Mouse (Mus musculus) heart, embryonic 15.5 days (tissue): ENCODE measurements around the gene Ssmem1. TPM values are rescaled to one million over a fixed set of nuclear protein-coding genes. Genes with fewer than 3 reads are reported as not detected.
A peak's percentile ranks its signal among the peaks of the same experiment; 100 is the strongest.

Source experiments
- ATAC-seq: fragments of 200-750 bp; cut with Nextera tagmentation; replicated peaks from 2 replicates; pipeline ENCODE4 v1.8.0; 2017; ENCODE audit warnings: low read depth, moderate TSS enrichment; ENCODE audit not compliant: insufficient number of reproducible peaks, insufficient read depth, low FRiP score
- H3K27ac ChIP-seq: fragments of 300-500 bp; sonication (generic); 2 replicates; pipeline ENCODE4 v1.5.1; 2015; ENCODE audit warnings: mild to moderate bottlenecking, inconsistent platforms
- H3K27me3 ChIP-seq: fragments of 300-500 bp; sonication (generic); 2 replicates; pipeline ENCODE4 v1.6.1; 2015; ENCODE audit warnings: inconsistent platforms
- H3K36me3 ChIP-seq: fragments of 300-500 bp; sonication (generic); 2 replicates; pipeline ENCODE4 v1.6.1; 2015; ENCODE audit warnings: mild to moderate bottlenecking, inconsistent platforms
- H3K4me1 ChIP-seq: fragments of 300-500 bp; sonication (generic); replicated peaks from 2 replicates; pipeline ENCODE4 v1.6.1; 2015; ENCODE audit warnings: inconsistent platforms
- H3K4me2 ChIP-seq: fragments of 300-500 bp; sonication (generic); 2 replicates; pipeline ENCODE4 v1.6.1; 2015; ENCODE audit warnings: inconsistent platforms, mild to moderate bottlenecking, moderate library complexity
- H3K4me3 ChIP-seq: fragments of 300-500 bp; sonication (generic); 2 replicates; pipeline ENCODE4 v1.5.1; 2015; ENCODE audit warnings: mild to moderate bottlenecking, inconsistent platforms
- H3K9ac ChIP-seq: fragments of 300-500 bp; sonication (generic); 2 replicates; pipeline ENCODE4 v1.6.1; 2015; ENCODE audit warnings: mild to moderate bottlenecking, inconsistent platforms
- H3K9me3 ChIP-seq: fragments of 300-500 bp; sonication (generic); replicated peaks from 2 replicates; pipeline ENCODE4 v1.6.1; 2016; ENCODE audit warnings: inconsistent platforms
- WGBS: fragments of 180-500 bp; shearing (Covaris S2); methylation state at CpG from one replicate; pipeline ENCODE4 v1.1.7; 2015; ENCODE audit warnings: mixed read lengths; 5-methylcytosine and 5-hydroxymethylcytosine counted together
- polyA plus RNA-seq: library from polyadenylated mRNA; unstranded; fragments of >200 nt; fragmentation: Nextera tagmentation; extraction: Ambion mirVana; gene quantifications from 2 replicates; pipeline ENCODE4 v1.2.1, GENCODE M21; 2015

The Ssmem1 gene
- 0.14 TPM in 1 of 2 replicates, not detected in the other for polyA plus RNA-seq

DNA sequence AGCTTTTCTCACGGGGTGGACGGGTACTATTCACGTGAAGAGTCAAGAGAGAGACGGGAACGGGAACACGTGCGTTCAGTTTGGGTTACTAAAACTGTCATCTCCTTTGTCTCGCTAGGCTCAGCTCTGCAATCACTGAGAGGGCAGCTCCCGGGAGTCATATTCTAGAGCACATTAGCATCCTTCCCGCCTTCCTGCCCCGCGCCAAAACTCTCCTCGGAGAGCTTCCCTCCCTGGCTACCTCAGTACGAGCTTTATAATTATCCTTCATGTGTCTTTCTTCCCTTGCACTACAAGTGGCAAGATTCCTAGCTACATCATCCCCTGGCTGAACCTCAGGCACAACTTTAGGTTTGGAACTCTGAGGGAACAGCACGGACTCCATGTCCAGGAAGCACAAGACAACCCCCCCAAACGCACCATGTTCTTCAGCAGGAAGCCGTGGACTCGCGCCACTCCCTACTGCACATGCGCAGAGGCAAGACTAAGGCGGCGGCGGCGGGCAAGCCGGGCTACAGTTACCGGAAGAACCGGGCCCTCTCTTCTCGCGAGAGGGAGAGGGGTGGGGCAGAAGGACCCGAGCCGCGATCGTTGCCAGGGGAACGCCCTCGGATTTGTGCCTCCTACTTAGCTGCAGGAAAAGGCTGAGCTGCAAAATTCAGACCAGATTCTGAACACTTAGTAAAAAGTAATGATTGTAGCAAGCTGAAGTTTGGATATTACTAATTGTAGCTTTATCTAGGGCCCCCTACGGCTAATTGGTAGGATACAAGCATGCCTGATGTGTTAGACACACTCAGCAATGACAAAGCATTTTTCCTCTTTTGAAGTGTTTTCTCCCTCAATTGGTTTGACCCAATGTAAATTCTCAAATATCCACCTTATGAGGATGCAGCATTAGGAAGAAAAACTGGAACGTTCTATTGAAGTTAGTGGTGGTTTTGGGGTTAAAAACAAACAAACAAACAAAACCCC lies at the start of gene Ssmem1, which contains the start of gene Tmem209:
TSS of gene Ssmem1 (plus strand) at position 585 of the 975 bp plus-strand sequence.
TSS of gene Tmem209 (minus strand) at position 519 of the 975 bp plus-strand sequence.
- peak within 1 kb of the TSS; percentile 64 for H3K4me3 ChIP-seq
- H3K27me3 ChIP-seq = no peaks in the 10 kb centered on the region
- H3K36me3 ChIP-seq = peaks cover 22% of the 10 kb centered on the region; the same call in 1 of the 2 replicates
- peaks cover 16% of the 10 kb centered on the region for H3K4me1 ChIP-seq
- WGBS = under 1% methylated on average over 37 of the region's 37 CpGs
- no peaks in the 10 kb centered on the region for H3K9me3 ChIP-seq
- H3K4me2 ChIP-seq = peak within 1 kb of the TSS; percentile 72
- H3K27ac ChIP-seq = peak within 1 kb of the TSS; percentile 98
- peak within 1 kb of the TSS; percentile 66 for H3K9ac ChIP-seq
- peak; percentile 99 for ATAC-seq

DNA sequence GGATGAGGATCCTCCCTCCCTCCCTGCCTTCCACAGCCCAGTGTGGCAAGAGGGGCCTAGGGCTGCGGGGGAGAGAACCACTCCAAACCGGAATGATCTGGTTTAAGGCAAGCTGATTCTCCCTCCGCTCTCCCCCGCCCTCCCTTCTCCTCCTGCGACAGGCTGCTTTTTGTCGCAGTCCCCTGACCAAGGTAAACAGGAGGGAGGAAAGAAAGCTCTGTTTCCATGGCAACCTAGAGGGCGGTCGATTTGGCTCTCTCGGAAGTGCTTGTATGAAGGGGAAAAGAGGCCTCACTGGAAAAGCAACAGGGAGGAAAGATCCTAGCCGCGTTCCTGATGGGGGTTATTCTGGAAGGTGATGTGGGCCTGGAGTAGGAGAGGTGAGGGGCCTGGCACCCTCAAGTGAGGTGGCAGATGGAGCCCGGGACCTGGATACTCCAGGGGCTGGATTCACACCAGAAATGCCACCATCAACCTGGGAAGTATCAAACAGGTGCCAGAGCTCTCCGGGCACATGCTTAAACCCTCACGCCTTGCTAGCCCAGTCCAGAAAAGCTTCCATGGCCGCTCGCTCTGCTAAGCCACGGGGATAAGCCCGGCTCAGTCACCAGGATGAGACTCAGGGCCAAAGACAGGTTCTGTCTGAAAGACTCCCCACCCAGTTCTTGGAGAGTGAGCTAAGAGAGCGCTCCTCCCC lies 48.8 kb upstream of the Ssmem1 start:
- H3K27me3 ChIP-seq = no peaks in the 10 kb centered on the region
- H3K4me3 ChIP-seq = no peak overlapping the region
- peaks cover 44% of the 10 kb centered on the region for H3K4me1 ChIP-seq
- H3K36me3 ChIP-seq = no peaks in the 10 kb centered on the region
- peak overlapping the region; percentile 82; the same call in 1 of the 2 replicates for H3K4me2 ChIP-seq
- H3K9me3 ChIP-seq = no peaks in the 10 kb centered on the region
- ATAC-seq = peak; percentile 82
- no peak overlapping the region for H3K9ac ChIP-seq
- peak overlapping the region; percentile 81 for H3K27ac ChIP-seq
- WGBS = 34% methylated on average over 19 of the region's 19 CpGs

DNA sequence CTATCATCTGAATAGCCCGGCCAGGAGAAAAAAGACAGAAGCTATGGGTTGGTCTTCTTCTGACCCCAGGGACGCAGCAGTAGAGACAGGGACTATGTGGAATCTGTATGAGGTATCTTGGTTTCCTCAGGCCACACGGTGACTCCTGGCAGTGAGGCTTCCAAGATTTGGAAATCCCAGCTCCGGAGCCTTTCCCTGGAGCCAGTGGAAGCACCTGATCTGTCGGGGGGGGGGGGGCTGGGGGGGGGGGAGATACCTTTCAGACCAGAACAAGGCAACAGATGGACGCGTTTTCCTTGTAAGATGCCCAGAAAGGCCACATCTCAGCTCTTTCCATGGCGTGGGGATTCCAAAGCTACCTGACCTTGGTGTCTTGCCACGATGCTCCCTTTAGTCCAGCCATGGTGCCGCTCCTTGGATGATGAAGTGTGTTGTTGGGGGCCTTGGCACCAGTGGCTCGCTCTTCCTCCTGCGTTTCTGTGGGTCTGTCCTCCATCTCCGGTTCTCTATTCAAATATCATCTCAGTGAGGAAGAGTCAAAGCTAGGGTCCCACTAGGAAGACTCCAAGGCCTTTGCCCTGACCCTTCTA lies 47.8 kb upstream of the Ssmem1 start:
- Histone ChIP-seq H3K9ac (no peak overlapping the region), H3K36me3 (no peaks in the 10 kb centered on the region), H3K27ac (0 out of 2 replicates have a peak overlapping the region, but pooled peaks have one; percentile 81), H3K4me1 (peaks cover 44% of the 10 kb centered on the region), H3K4me3 (no peak overlapping the region), H3K4me2 (no peak overlapping the region), H3K9me3 (no peaks in the 10 kb centered on the region), H3K27me3 (no peaks in the 10 kb centered on the region)
- ATAC-seq = no peak
- 80% methylated on average over 13 of the region's 13 CpGs for WGBS

DNA sequence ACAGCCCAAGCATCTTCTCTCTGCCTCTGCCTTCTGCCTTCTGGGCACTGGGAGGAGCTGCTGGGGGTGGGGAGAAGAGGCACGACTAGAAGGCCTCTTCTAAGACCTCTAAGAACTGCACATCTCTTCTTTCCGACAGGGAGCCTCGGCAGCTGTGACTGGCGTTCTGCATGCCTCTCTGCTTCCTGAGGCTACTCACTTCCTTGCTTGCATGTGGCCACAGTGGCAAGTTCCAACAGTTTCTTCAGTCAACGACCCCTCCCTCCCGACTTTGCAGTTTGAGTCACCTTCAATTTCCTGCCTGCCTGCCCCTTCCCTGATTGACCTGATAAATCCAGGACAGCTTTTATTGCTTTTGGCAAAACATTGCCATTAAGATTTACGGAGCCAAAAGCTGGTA lies 46.8 kb upstream of the Ssmem1 start:
- H3K4me3 ChIP-seq = no peak overlapping the region
- no peak overlapping the region for H3K9ac ChIP-seq
- H3K9me3 ChIP-seq = no peaks in the 10 kb centered on the region
- no peaks in the 10 kb centered on the region for H3K36me3 ChIP-seq
- H3K27me3 ChIP-seq = no peaks in the 10 kb centered on the region
- ATAC-seq = no peak
- WGBS = 30% methylated on average over 7 of the region's 7 CpGs
- H3K27ac ChIP-seq = no peak overlapping the region
- peaks cover 39% of the 10 kb centered on the region for H3K4me1 ChIP-seq
- H3K4me2 ChIP-seq = no peak overlapping the region

DNA sequence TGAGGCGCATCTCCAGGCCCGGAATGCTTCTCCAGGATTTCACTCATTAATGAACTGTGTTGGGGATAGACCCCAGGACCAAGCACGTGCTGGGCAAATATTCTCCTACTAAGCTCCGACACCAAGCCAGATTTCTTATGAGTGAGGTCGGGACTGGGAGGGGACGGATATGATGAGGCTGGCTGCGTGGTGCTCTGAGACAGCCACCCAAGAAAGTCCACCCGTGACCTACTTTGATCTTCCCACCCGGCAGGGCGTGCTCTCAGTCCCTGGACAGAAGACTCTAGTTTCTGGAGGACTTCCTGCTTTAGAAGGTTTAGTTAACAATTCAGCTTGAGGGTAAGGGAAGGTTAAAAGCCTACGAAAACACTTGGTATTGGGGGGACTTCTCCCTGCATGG lies 44.1 kb upstream of the Ssmem1 start:
- no peaks in the 10 kb centered on the region for H3K36me3 ChIP-seq
- H3K4me1 ChIP-seq = peaks cover 27% of the 10 kb centered on the region
- H3K4me2 ChIP-seq = no peak overlapping the region
- no peak overlapping the region for H3K27ac ChIP-seq
- 82% methylated on average over 11 of the region's 11 CpGs for WGBS
- no peak overlapping the region for H3K4me3 ChIP-seq
- H3K27me3 ChIP-seq = no peaks in the 10 kb centered on the region
- no peaks in the 10 kb centered on the region for H3K9me3 ChIP-seq
- H3K9ac ChIP-seq = no peak overlapping the region
- ATAC-seq = no peak

DNA sequence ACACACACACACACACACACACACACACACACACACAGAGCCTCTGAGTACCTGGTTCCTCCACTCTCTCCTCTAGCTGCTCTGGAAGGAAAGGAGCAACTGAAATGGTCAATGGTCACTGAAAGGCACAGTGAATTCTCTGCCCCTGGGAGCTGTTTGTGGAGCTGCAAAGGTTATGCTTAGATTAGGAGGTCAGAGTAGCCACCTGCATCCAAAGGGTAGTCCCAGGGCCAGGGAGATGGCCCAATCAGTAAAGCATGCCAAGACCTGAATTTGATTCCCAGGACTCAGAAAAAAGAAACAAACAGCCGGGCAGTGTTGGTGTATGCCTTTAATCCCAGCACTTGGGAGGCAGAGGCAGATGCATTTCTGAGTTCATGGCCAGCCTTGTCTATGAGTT lies 41.6 kb upstream of the Ssmem1 start:
- H3K9ac ChIP-seq = no peak overlapping the region
- peaks cover 8% of the 10 kb centered on the region; the same call in 1 of the 2 replicates for H3K4me1 ChIP-seq
- ATAC-seq = no peak
- no peaks in the 10 kb centered on the region for H3K36me3 ChIP-seq
- H3K27me3 ChIP-seq = no peaks in the 10 kb centered on the region
- no peak overlapping the region for H3K27ac ChIP-seq
- H3K9me3 ChIP-seq = no peaks in the 10 kb centered on the region
- 81% methylated on average over 1 of the region's 1 CpGs for WGBS
- no peak overlapping the region for H3K4me3 ChIP-seq
- no peak overlapping the region for H3K4me2 ChIP-seq

DNA sequence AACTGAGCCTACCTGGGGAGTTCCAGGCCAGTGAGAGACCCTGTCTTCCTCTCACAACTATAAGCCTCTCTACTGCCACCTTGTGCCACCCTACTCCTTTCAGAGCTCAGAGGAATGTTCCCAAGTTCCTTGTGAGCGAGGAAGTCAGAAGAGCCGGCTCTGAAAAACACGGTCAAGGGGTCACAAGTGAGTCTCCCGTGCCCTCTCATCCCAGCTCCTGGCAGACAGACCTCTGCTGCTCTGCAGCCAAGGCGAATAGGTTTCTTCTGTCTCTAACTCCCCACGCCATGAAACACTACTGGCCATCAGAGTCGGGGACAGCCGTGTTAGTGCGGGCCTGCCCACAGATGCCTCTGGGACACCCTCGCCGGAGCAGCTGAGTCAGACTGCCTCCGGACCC lies 41.0 kb upstream of the Ssmem1 start:
- no peaks in the 10 kb centered on the region for H3K36me3 ChIP-seq
- peaks cover 5% of the 10 kb centered on the region; the same call in 1 of the 2 replicates for H3K4me1 ChIP-seq
- H3K27ac ChIP-seq = no peak overlapping the region
- no peak; the same call in 1 of the 2 replicates for ATAC-seq
- H3K9me3 ChIP-seq = no peaks in the 10 kb centered on the region
- H3K4me2 ChIP-seq = peak overlapping the region; percentile 12
- 50% methylated on average over 12 of the region's 12 CpGs for WGBS
- no peak overlapping the region for H3K9ac ChIP-seq
- no peak overlapping the region for H3K4me3 ChIP-seq
- H3K27me3 ChIP-seq = no peaks in the 10 kb centered on the region

DNA sequence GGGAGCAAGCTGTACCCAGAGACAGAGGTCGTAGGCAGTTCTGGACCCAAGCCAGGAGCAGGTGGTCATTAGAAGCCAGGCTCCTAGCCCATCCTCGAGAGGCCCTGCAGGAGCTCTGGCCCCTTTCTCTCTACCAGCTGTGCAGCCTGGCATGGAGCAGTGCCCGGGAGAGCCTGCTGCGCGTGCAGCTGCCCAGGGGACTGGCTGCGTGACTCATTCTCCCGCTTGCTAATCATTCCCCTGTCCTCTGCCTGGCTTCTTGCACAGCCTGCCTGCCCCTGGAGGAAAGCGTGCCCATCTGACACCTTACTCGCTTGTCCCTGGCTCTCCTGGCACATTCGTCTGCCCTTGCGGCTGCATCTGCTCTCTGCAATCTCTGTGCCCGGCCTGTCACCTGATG lies 40.3 kb upstream of the Ssmem1 start:
- Histone ChIP-seq H3K9ac (no peak overlapping the region), H3K4me2 (no peak overlapping the region), H3K27me3 (no peaks in the 10 kb centered on the region), H3K27ac (no peak overlapping the region), H3K4me3 (no peak overlapping the region), H3K36me3 (no peaks in the 10 kb centered on the region), H3K9me3 (no peaks in the 10 kb centered on the region), H3K4me1 (peaks cover 5% of the 10 kb centered on the region; the same call in 1 of the 2 replicates)
- ATAC-seq = no peak
- WGBS = 83% methylated on average over 12 of the region's 12 CpGs

DNA sequence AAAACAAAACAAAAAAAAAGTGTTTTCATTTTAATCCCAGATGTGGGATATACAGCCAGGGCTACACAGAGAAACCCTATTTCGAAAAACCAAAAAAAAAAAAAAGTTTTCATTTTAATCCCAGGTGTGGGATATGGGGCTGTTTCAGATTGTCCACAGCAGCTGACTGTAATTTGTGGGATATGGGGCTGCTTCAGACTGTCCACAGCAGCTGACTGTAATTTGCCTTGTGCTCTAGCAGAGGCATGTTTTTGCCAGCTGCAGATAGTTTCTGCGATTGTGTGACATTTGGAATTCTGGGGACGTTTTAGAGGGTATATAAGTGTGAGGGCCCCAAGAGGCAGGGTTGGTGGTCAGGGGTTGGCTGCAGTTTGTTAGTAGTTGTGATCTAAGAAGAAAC lies 37.9 kb upstream of the Ssmem1 start:
- H3K27me3 ChIP-seq = no peaks in the 10 kb centered on the region
- WGBS = 69% methylated on average over 3 of the region's 3 CpGs
- no peak overlapping the region for H3K27ac ChIP-seq
- no peaks in the 10 kb centered on the region for H3K36me3 ChIP-seq
- H3K4me1 ChIP-seq = peaks cover 5% of the 10 kb centered on the region; the same call in 1 of the 2 replicates
- no peaks in the 10 kb centered on the region for H3K9me3 ChIP-seq
- H3K9ac ChIP-seq = no peak overlapping the region
- no peak overlapping the region for H3K4me3 ChIP-seq
- no peak overlapping the region for H3K4me2 ChIP-seq
- ATAC-seq = no peak

DNA sequence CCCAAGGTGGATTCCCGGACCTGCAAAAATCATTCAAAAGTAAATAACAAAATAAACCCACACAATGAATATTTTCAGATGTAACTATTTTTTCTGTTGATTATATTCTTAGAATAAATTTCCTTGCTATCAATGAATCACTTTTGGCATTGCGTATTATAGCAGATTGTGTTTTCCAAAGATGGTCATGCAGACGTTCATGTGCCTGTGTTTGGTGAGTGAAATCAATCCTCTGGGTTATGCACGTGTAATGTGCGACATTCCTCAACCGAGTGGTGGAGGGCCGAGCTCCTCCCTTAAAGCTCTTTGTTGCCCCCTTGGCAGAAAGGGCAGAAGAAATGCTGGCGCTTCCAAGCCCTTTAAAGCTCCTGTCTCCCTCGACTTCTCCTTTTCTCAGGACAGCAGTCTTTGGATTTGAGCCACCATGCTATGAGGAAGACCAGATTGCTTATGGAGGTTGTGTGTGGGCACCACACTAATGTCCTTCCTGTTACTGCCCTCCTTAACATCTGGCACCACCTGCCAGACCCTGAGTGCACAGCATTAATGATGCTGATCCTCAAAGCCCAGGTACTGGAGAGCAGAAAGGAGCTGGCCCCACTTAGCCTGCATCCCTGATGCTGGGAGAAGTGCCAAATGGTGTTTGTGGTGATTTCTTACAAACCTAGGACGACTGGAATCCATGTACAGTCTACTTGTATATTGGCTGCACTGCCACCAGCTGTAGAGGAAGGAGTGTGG lies 33.5 kb upstream of the Ssmem1 start:
- Histone ChIP-seq H3K9ac (no peak overlapping the region), H3K4me2 (no peak overlapping the region), H3K36me3 (peaks cover 28% of the 10 kb centered on the region), H3K9me3 (no peaks in the 10 kb centered on the region), H3K4me1 (no peaks in the 10 kb centered on the region), H3K4me3 (no peak overlapping the region), H3K27ac (0 out of 2 replicates have a peak overlapping the region, but pooled peaks have one; percentile 31), H3K27me3 (no peaks in the 10 kb centered on the region)
- no peak for ATAC-seq
- 50% methylated on average over 10 of the region's 10 CpGs for WGBS
